Mouse (Mus musculus) left cerebral cortex, adult 18-20 months (tissue): ENCODE data around the gene Tas2r106. TPM values are rescaled to one million over a fixed set of nuclear protein-coding genes. Genes with fewer than 3 reads are reported as not detected.

Experiments used
- DNase-seq, 2 experiments: peaks; one replicate each; pipeline ENCODE4 v3.0.0; 2021 to 2022; ENCODE audit warnings: low spot score in 2 of 2, mixed read lengths in 1 of 2
- long read RNA-seq, 2 experiments: library from polyadenylated mRNA; stranded (forward); transcript quantifications; one replicate each; pipeline ENCODE4 v2.0.0; 2021
- total RNA-seq, 2 experiments: library from RNA; stranded (reverse); gene quantifications; 2 replicates each; pipeline ENCODE4 v1.2.3; 2021

Tas2r106 gene
- not detected for total RNA-seq
- long read RNA-seq, experiment 1, result 0 reads
- long read RNA-seq, experiment 2, result 0 reads

DNA sequence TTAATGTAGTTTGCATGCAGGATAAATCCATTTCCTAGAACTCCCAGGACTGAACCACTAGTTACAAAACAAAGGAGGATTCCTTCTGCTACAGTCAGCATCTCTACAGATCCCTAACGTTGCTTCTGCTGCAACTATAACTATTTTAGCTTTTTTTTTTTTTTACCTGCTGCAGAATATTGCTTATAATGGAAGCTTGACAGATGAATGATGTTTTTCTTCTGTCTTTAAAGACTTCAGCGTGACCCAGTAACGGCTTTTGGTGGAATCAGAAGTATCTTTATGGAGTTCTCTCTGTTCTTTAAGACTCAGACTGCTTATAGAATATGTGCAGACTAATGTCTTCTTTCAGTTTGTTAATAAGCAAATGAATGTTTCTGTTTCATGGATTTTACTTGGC, at the start of gene Tas2r106:
Gene Tas2r106, minus strand, starts transcription at position 101 of the 400 bp plus-strand sequence.
- no peak for DNase-seq

DNA sequence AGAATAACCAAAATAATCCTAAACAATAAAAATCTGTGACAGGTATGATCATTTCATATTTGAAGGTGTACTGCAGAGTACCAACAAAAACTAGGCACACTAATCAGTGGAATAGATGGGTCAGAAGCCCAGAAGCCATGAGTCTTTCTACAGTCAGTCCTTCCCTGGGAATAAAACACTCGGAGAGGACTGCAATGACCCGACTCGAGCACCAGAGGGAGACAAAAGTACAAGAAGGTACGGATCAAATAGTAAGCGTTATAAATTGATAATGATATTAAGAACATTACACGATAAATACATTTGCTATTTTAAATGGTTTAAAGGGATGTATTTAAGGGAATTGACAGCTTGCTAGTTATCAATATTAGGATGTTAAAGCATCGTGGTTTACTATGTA, 34.1 kb upstream of the Tas2r106 start:
- no peak for DNase-seq

DNA sequence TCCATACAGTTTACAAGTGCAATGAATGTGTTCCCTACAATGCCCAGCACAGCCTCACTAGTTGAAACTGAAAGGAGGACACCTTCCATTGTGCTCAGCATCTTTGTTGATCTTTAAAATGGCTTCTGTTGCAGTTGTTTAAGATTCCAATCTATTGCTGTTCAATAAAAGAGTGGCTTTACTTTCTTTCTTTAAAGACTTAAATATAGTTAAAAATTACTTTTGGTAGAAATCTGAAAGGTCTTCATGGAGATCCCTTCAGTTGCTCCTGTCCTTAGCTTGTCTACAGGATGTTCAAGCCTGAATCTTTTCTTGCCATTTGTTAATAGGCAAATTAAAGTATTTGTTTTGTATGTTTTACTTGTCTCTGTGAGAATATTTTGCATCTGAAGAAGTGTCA, 11.3 kb upstream of the Tas2r106 start, which contains the start of gene Tas2r114:
Gene Tas2r114, minus strand, starts transcription at position 101 of the 400 bp plus-strand sequence.
- no peak for DNase-seq

DNA sequence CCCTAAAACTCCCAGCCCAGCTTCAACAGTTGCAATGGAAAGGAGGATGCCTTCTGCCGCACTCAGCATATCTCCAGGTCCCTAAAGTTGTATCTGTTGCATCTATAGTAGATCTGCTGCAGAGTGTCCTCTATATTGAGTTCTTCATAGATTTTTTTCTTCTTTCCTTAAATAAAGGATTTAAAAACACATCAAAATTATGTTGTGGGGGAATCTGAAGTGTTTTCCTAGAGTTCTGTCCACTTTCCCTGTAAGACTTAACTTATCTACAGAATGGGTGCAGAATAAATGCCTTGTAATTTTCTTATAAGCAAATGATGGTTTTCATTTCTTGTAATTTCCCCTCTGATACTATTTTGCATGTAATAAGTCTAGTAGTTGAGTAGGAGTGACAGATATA, 8.7 kb upstream of the Tas2r106 start, which contains the start of gene Tas2r105:
Gene Tas2r105, minus strand, starts transcription at position 101 of the 400 bp plus-strand sequence.
- no peak for DNase-seq

DNA sequence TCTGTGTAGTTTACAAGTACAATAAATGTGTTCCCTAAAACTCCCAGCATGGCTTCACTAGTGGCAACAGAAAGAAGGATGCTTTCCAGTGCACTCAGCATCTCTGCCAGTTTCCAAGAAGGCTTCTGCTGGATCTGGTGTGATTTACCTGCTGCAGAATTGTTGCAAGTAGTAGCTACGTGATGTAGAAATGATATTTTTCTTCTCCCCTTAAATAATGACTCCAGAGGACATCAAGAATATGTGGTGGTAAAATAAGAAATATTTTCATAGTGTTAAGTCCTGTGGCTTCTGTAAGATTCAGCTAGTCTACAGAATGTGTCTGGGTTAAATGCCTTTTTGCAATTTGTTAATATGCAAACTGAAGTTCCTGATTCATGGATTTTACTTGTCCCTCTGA, 7.0 kb upstream of the Tas2r106 start, which contains the start of gene Tas2r104:
Gene Tas2r104, minus strand, starts transcription at position 101 of the 400 bp plus-strand sequence.
- DNase-seq, result no peak

DNA sequence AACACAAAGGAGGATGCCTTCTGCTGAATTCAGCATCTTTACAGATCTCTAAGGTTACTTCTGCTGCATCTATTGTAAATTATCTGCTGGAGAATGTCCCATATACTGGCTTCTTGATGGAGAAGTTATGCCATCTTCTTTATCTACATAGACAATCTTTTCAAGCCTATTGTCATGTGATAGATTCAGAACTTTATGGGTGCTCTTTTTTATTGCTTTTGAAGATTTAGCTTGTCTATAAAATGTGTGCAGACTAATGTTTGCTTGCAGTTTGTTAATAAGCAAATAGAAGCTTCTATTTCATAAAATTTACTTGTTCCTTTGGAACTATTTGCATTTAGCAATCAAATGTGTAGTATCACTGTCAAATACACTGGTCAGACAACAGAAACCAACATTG, 18.6 kb downstream of the Tas2r106 start, which contains the start of gene Tas2r107:
Gene Tas2r107, minus strand, starts transcription at position 101 of the 400 bp plus-strand sequence.
- DNase-seq, result no peak

DNA sequence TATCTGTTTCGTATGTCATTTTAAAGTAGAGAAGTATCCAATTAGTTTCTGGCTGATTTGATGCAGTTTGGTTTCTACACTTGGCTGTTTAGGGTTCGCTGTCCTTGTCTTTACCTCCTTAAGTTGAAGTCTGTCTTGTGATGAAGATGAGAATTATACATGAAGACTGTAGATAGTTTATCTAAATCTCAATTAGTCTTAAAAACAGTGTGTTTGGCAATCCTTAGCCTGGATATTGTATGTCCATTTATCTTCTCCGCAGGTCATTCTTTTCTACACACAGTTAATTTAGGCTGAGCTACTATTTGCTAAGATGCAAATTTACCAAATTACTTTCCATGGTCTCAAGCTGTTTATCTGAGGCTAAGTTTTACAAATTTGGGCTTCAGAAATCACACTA, 47.9 kb downstream of the Tas2r106 start, which contains the start of gene Tas2r130:
Gene Tas2r130, minus strand, starts transcription at position 101 of the 400 bp plus-strand sequence.
- DNase-seq, result no peak

Other genes with a start within 250 kb of the Tas2r106 start
- not detected for gene 5430401F13Rik, start 192.5 kb downstream of the Tas2r106 start, total RNA-seq
- gene Gm6619, start 192.5 kb downstream of the Tas2r106 start, total RNA-seq, result not detected
- gene Tas2r130, start 48.0 kb downstream of the Tas2r106 start, total RNA-seq, result not detected
- not detected for gene Tas2r107, start 18.7 kb downstream of the Tas2r106 start, total RNA-seq
- not detected for gene Tas2r104, start 6.9 kb upstream of the Tas2r106 start, total RNA-seq
- gene Tas2r105, start 8.6 kb upstream of the Tas2r106 start, total RNA-seq, result not detected
- not detected for gene Tas2r114, start 11.2 kb upstream of the Tas2r106 start, total RNA-seq